Mouse (Mus musculus): Measurements from ENCODE around the gene H2-M10.2.

DNA sequence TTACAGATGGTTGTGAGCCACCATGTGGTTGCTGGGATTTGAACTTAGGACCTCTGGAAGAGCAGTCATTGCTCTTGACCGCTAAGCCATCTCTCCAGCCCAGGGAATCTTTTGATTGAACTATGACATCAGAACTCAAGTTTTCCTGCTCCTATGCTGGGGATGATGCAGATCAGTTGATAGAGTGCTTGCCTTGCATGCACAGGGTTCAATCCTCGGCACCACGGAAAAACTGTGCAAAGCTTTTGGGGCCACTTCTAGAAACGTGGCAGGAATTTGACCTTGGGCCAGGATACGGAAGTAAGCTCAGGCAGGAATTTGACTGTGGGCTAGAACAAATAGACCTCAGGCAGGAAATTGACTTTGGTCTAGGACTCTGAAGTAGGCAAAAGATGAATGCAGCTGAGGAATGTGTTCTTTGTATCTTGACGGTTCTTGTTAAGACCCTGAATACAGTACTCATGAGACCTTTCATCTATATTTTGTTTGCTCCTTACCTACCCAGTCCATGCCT is 33.1 kb downstream of the H2-M10.2 start:
- TF ChIP-seq EP300 (IDR thresholded peaks at IDR 0.05; ENCODE audit: low read depth) (no peak), CTCF (IDR thresholded peaks at IDR 0.05; ENCODE audit: low read depth) (no peak)

All from liver, embryonic 14.5 days (tissue).